Mouse (Mus musculus) heart, embryonic 10.5 days (tissue): ENCODE data around the gene Tnk2. TPM values are rescaled to one million over a fixed set of nuclear protein-coding genes. Genes with fewer than 3 reads are reported as not detected.

ENCODE experiments used
- DNase-seq: peaks from one replicate; pipeline ENCODE4 v3.0.0-alpha.2; 2017; ENCODE audit warnings: low spot score
- H3K27ac ChIP-seq: fragments of 300-500 bp; sonication (generic); 2 replicates; pipeline ENCODE4 v1.5.1; 2016; ENCODE audit warnings: mild to moderate bottlenecking
- H3K27me3 ChIP-seq: fragments of 300-500 bp; sonication (generic); 2 replicates; pipeline ENCODE4 v1.6.1; 2016; ENCODE audit warnings: mild to moderate bottlenecking; ENCODE audit not compliant: poor library complexity, insufficient read depth, severe bottlenecking
- H3K36me3 ChIP-seq: fragments of 300-500 bp; sonication (generic); 2 replicates; pipeline ENCODE4 v1.6.1; 2016; ENCODE audit warnings: mild to moderate bottlenecking, moderate library complexity
- H3K4me1 ChIP-seq: fragments of 300-500 bp; sonication (generic); 2 replicates; pipeline ENCODE4 v1.6.1; 2016; ENCODE audit warnings: mild to moderate bottlenecking
- H3K4me3 ChIP-seq: fragments of 300-500 bp; sonication (generic); 2 replicates; pipeline ENCODE4 v1.5.1; 2016; ENCODE audit warnings: mild to moderate bottlenecking, moderate library complexity
- H3K9me3 ChIP-seq: fragments of 300-500 bp; sonication (generic); 2 replicates; pipeline ENCODE4 v1.6.1; 2016; ENCODE audit warnings: mild to moderate bottlenecking, moderate library complexity
- WGBS: fragments of 180-500 bp; shearing (Covaris S2); methylation state at CpG from one replicate; pipeline ENCODE4 v1.1.7; 2016; 5-methylcytosine and 5-hydroxymethylcytosine counted together
- polyA plus RNA-seq: library from polyadenylated mRNA; unstranded; fragments of >200 nt; fragmentation: Nextera tagmentation; extraction: Ambion mirVana; gene quantifications from 2 replicates; pipeline ENCODE4 v1.2.1, GENCODE M21; 2016

Tnk2 gene
- polyA plus RNA-seq, 1 experiment from 2014 or later, result 9.2 TPM

- Histone ChIP-seq H3K9me3 (no peaks in the 10 kb centered on the region), H3K4me1 (peaks cover 83% of the 10 kb centered on the region), H3K27ac (peak overlapping the region; percentile 81), H3K27me3 (peaks cover 56% of the 10 kb centered on the region), H3K4me3 (peak overlapping the region; percentile 13), H3K36me3 (peaks cover 27% of the 10 kb centered on the region)
- peak; percentile 96 for DNase-seq
- 9% methylated on average over 11 of the region's 11 CpGs for WGBS
These were observed 22.4 kb downstream of the Tnk2 start for GRCm38 (mm10) chr16:32665851-32666665.

GRCm38 (mm10) chr16:32666671-32667551 lies 23.2 kb downstream of the Tnk2 start:
- DNase-seq, result peak; percentile 62
- Histone ChIP-seq H3K4me1 (peaks cover 82% of the 10 kb centered on the region), H3K27me3 (peaks cover 56% of the 10 kb centered on the region), H3K9me3 (no peaks in the 10 kb centered on the region), H3K4me3 (no peak overlapping the region; the same call in 1 of the 2 replicates), H3K27ac (peak overlapping the region; percentile 81; the same call in 1 of the 2 replicates), H3K36me3 (peaks cover 36% of the 10 kb centered on the region)
- WGBS, result 73% methylated on average over 9 of the region's 9 CpGs

GRCm38 (mm10) chr16:32667552-32667872 lies 23.8 kb downstream of the Tnk2 start:
- peak; percentile 61 for DNase-seq
- WGBS, result 71% methylated on average over 3 of the region's 3 CpGs
- Histone ChIP-seq H3K9me3 (no peaks in the 10 kb centered on the region), H3K36me3 (peaks cover 41% of the 10 kb centered on the region), H3K27ac (peak overlapping the region; percentile 81), H3K4me1 (peaks cover 84% of the 10 kb centered on the region), H3K4me3 (no peak overlapping the region), H3K27me3 (peaks cover 58% of the 10 kb centered on the region)

- peak; percentile 67 for DNase-seq
- Histone ChIP-seq H3K27me3 (peaks cover 58% of the 10 kb centered on the region), H3K36me3 (peaks cover 43% of the 10 kb centered on the region), H3K9me3 (no peaks in the 10 kb centered on the region), H3K27ac (peak overlapping the region; percentile 81), H3K4me3 (no peak overlapping the region), H3K4me1 (peaks cover 88% of the 10 kb centered on the region)
- 75% methylated on average over 10 of the region's 10 CpGs for WGBS
These were observed 24.4 kb downstream of the Tnk2 start for GRCm38 (mm10) chr16:32668030-32668429.

- H3K36me3 ChIP-seq, result peaks cover 48% of the 10 kb centered on the region
- no peaks in the 10 kb centered on the region for H3K9me3 ChIP-seq
- peaks cover 54% of the 10 kb centered on the region for H3K27me3 ChIP-seq
- H3K4me3 ChIP-seq, result no peak overlapping the region
- peak; percentile 46 for DNase-seq
- peaks cover 84% of the 10 kb centered on the region for H3K4me1 ChIP-seq
- peak overlapping the region; percentile 81 for H3K27ac ChIP-seq
- WGBS, result 83% methylated on average over 4 of the region's 4 CpGs
These were observed 24.8 kb downstream of the Tnk2 start for GRCm38 (mm10) chr16:32668472-32668871.

DNA sequence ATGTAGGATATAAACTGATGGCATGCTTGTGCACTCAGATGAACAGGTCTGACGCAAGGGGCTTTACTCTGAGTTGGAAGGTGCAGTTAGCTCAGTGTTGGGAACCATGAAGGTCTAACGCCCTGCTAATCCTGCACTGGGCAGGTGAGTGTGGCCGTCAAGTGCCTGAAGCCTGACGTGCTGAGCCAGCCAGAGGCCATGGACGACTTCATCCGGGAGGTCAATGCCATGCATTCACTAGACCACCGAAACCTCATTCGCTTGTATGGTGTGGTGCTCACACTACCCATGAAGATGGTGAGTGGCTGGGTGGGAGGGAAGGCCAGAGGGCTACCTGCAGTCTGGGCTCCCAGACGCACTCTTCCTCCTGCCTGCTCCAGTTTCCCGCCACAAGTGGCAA lies 25.6 kb downstream of the Tnk2 start:
- 91% methylated on average over 10 of the region's 10 CpGs for WGBS
- peaks cover 49% of the 10 kb centered on the region for H3K27me3 ChIP-seq
- peak; percentile 69 for DNase-seq
- peaks cover 51% of the 10 kb centered on the region for H3K36me3 ChIP-seq
- no peak overlapping the region for H3K4me3 ChIP-seq
- H3K27ac ChIP-seq, result peak overlapping the region; percentile 67; the same call in 1 of the 2 replicates
- H3K4me1 ChIP-seq, result peaks cover 76% of the 10 kb centered on the region
- no peaks in the 10 kb centered on the region for H3K9me3 ChIP-seq

GRCm38 (mm10) chr16:32670354-32671124 lies 26.9 kb downstream of the Tnk2 start:
- Histone ChIP-seq H3K4me1 (peaks cover 68% of the 10 kb centered on the region), H3K36me3 (peaks cover 59% of the 10 kb centered on the region), H3K27ac (peak overlapping the region; percentile 67; the same call in 1 of the 2 replicates), H3K27me3 (peaks cover 57% of the 10 kb centered on the region), H3K4me3 (no peak overlapping the region), H3K9me3 (no peaks in the 10 kb centered on the region)
- 54% methylated on average over 10 of the region's 10 CpGs for WGBS
- peak; percentile 86 for DNase-seq

GRCm38 (mm10) chr16:32671206-32671887 lies 27.7 kb downstream of the Tnk2 start:
- peak; percentile 74 for DNase-seq
- WGBS, result 67% methylated on average over 13 of the region's 13 CpGs
- peak overlapping the region; percentile 62; the same call in 1 of the 2 replicates for H3K27ac ChIP-seq
- H3K36me3 ChIP-seq, result peaks cover 67% of the 10 kb centered on the region
- H3K9me3 ChIP-seq, result no peaks in the 10 kb centered on the region
- H3K4me3 ChIP-seq, result no peak overlapping the region
- H3K4me1 ChIP-seq, result peaks cover 62% of the 10 kb centered on the region
- H3K27me3 ChIP-seq, result peaks cover 65% of the 10 kb centered on the region

DNA sequence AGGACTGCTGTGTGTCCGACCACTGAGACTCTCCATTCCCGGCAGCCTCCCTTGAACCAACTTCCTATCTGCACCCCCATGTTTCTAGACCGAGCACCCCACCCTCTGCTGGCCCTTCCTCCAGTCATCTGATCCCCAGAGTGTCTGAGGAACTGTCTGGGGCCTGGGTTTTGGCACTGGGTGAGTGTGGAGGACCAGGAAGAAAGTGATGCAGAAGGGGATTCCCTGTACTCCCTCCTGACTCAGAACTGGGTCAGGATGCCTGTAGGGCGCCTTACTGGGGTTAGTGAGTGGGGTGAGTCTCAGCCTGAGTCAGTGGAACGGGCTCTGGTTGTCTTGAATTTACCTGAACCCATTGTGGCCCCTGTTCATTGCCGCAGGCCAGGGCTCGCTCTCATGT lies 28.6 kb downstream of the Tnk2 start:
- no peaks in the 10 kb centered on the region for H3K9me3 ChIP-seq
- H3K4me3 ChIP-seq, result no peak overlapping the region
- H3K27me3 ChIP-seq, result peaks cover 72% of the 10 kb centered on the region
- H3K36me3 ChIP-seq, result peaks cover 76% of the 10 kb centered on the region
- peaks cover 53% of the 10 kb centered on the region for H3K4me1 ChIP-seq
- no peak for DNase-seq
- WGBS, result 91% methylated on average over 7 of the region's 7 CpGs
- H3K27ac ChIP-seq, result peak overlapping the region; percentile 62; the same call in 1 of the 2 replicates

GRCm38 (mm10) chr16:32672861-32673560 lies 29.3 kb downstream of the Tnk2 start:
- no peak for DNase-seq
- peaks cover 82% of the 10 kb centered on the region for H3K36me3 ChIP-seq
- H3K27ac ChIP-seq, result peak overlapping the region; percentile 30; the same call in 1 of the 2 replicates
- no peak overlapping the region for H3K4me3 ChIP-seq
- no peaks in the 10 kb centered on the region for H3K9me3 ChIP-seq
- peaks cover 47% of the 10 kb centered on the region for H3K4me1 ChIP-seq
- 78% methylated on average over 13 of the region's 13 CpGs for WGBS
- H3K27me3 ChIP-seq, result peaks cover 67% of the 10 kb centered on the region

GRCm38 (mm10) chr16:32674121-32674740 lies 30.6 kb downstream of the Tnk2 start:
- 87% methylated on average over 17 of the region's 17 CpGs for WGBS

More at GRCm38 (mm10) chr16:32674121-32674740, 30.6 kb downstream of the Tnk2 start:
- Histone ChIP-seq H3K4me3 (no peak overlapping the region), H3K4me1 (peaks cover 49% of the 10 kb centered on the region), H3K36me3 (peaks cover 90% of the 10 kb centered on the region), H3K27me3 (peaks cover 70% of the 10 kb centered on the region), H3K9me3 (no peaks in the 10 kb centered on the region), H3K27ac (peak overlapping the region; percentile 24; the same call in 1 of the 2 replicates)
- DNase-seq, result no peak
